Mouse (Mus musculus): ENCODE measurements around the gene Msantd2. TPM values are rescaled to one million over a fixed set of nuclear protein-coding genes. Genes with fewer than 3 reads are reported as not detected.

Msantd2 gene
- polyA plus RNA-seq, 1 experiment from 2014 or later = 50.7 TPM

- no peak overlapping the region for H3K9ac ChIP-seq
- H3K27ac ChIP-seq = no peak overlapping the region
- no peaks in the 10 kb centered on the region; the same call in 1 of the 2 replicates for H3K4me1 ChIP-seq
- no peaks in the 10 kb centered on the region for H3K9me3 ChIP-seq (replicated peaks)
- ATAC-seq (ENCODE audit: low FRiP score) = no peak
- WGBS = 83% methylated on average over 3 of the region's 3 CpGs
- H3K27me3 ChIP-seq = no peaks in the 10 kb centered on the region
- H3K36me3 ChIP-seq = peaks cover 8% of the 10 kb centered on the region; the same call in 1 of the 2 replicates
- no peak overlapping the region for H3K4me2 ChIP-seq (replicated peaks)
- no peak overlapping the region for H3K4me3 ChIP-seq
Measured at GRCm38 (mm10) chr9:37514456-37514855, 25.3 kb downstream of the Msantd2 start.

- no peak overlapping the region for H3K9ac ChIP-seq
- no peaks in the 10 kb centered on the region; the same call in 1 of the 2 replicates for H3K4me1 ChIP-seq
- WGBS = 89% methylated on average over 1 of the region's 1 CpGs
- no peaks in the 10 kb centered on the region for H3K27me3 ChIP-seq
- no peak overlapping the region for H3K27ac ChIP-seq
- no peaks in the 10 kb centered on the region for H3K9me3 ChIP-seq (replicated peaks)
- no peak for ATAC-seq (ENCODE audit: low FRiP score)
- H3K36me3 ChIP-seq = peaks cover 26% of the 10 kb centered on the region
- no peak overlapping the region for H3K4me3 ChIP-seq
- no peak overlapping the region for H3K4me2 ChIP-seq (replicated peaks)
Measured at GRCm38 (mm10) chr9:37517467-37517866, 28.3 kb downstream of the Msantd2 start.

- H3K4me3 ChIP-seq = no peak overlapping the region
- H3K36me3 ChIP-seq = peaks cover 37% of the 10 kb centered on the region
- no peak overlapping the region for H3K27ac ChIP-seq
- no peaks in the 10 kb centered on the region for H3K27me3 ChIP-seq
- H3K9me3 ChIP-seq (replicated peaks) = no peaks in the 10 kb centered on the region
- no peak for ATAC-seq (ENCODE audit: low FRiP score)
- WGBS = 93% methylated on average over 8 of the region's 8 CpGs
- H3K4me2 ChIP-seq (replicated peaks) = no peak overlapping the region
- no peaks in the 10 kb centered on the region; the same call in 1 of the 2 replicates for H3K4me1 ChIP-seq
- H3K9ac ChIP-seq = no peak overlapping the region
Measured at GRCm38 (mm10) chr9:37518991-37519390, 29.9 kb downstream of the Msantd2 start.

GRCm38 (mm10) chr9:37519995-37520394, 30.9 kb downstream of the Msantd2 start:
- no peak for ATAC-seq (ENCODE audit: low FRiP score)
- no peak overlapping the region for H3K4me3 ChIP-seq
- no peaks in the 10 kb centered on the region; the same call in 1 of the 2 replicates for H3K4me1 ChIP-seq
- 95% methylated on average over 2 of the region's 2 CpGs for WGBS
- H3K36me3 ChIP-seq = peaks cover 39% of the 10 kb centered on the region
- no peak overlapping the region for H3K27ac ChIP-seq
- no peaks in the 10 kb centered on the region for H3K9me3 ChIP-seq (replicated peaks)
- no peak overlapping the region for H3K4me2 ChIP-seq (replicated peaks)
- H3K27me3 ChIP-seq = peaks cover under 1% of the 10 kb centered on the region; the same call in 1 of the 2 replicates
- H3K9ac ChIP-seq = no peak overlapping the region

GRCm38 (mm10) chr9:37525461-37525860, 36.3 kb downstream of the Msantd2 start:
- H3K36me3 ChIP-seq = peaks cover 26% of the 10 kb centered on the region
- H3K4me1 ChIP-seq = peaks cover 17% of the 10 kb centered on the region
- no peak overlapping the region for H3K9ac ChIP-seq
- H3K27me3 ChIP-seq = peaks cover 55% of the 10 kb centered on the region
- H3K27ac ChIP-seq = no peak overlapping the region
- H3K4me2 ChIP-seq (replicated peaks) = no peak overlapping the region
- no peak for ATAC-seq (ENCODE audit: low FRiP score)
- WGBS = 94% methylated on average over 2 of the region's 2 CpGs
- H3K9me3 ChIP-seq (replicated peaks) = 0 out of 2 replicates have a peak, but pooled peaks cover 3% of the 10 kb centered on the region
- no peak overlapping the region for H3K4me3 ChIP-seq

GRCm38 (mm10) chr9:37526443-37527395, 37.6 kb downstream of the Msantd2 start:
- no peak overlapping the region for H3K27ac ChIP-seq
- H3K4me2 ChIP-seq (replicated peaks) = 0 out of 2 replicates have a peak overlapping the region, but pooled peaks have one; percentile 30
- H3K36me3 ChIP-seq = peaks cover 18% of the 10 kb centered on the region
- H3K4me1 ChIP-seq = peaks cover 27% of the 10 kb centered on the region
- H3K9me3 ChIP-seq (replicated peaks) = 0 out of 2 replicates have a peak, but pooled peaks cover 3% of the 10 kb centered on the region
- WGBS = 24% methylated on average over 21 of the region's 21 CpGs
- peak; percentile 14 for ATAC-seq (ENCODE audit: low FRiP score)
- 0 out of 2 replicates have a peak overlapping the region, but pooled peaks have one; percentile 4 for H3K4me3 ChIP-seq
- H3K9ac ChIP-seq = no peak overlapping the region
- H3K27me3 ChIP-seq = peaks cover 67% of the 10 kb centered on the region

- WGBS = 4% methylated on average over 41 of the region's 41 CpGs
- no peak within 1 kb of the TSS for H3K9ac ChIP-seq
- peaks cover 15% of the 10 kb centered on the region for H3K36me3 ChIP-seq
- no peak within 1 kb of the TSS for H3K27ac ChIP-seq
- H3K4me2 ChIP-seq (replicated peaks) = peak within 1 kb of the TSS; percentile 30; the same call in 1 of the 2 replicates
- H3K27me3 ChIP-seq = peaks cover 74% of the 10 kb centered on the region
- H3K9me3 ChIP-seq (replicated peaks) = 0 out of 2 replicates have a peak, but pooled peaks cover 3% of the 10 kb centered on the region
- peak; percentile 18 for ATAC-seq (ENCODE audit: low FRiP score)
- peak within 1 kb of the TSS; percentile 4; the same call in 1 of the 2 replicates for H3K4me3 ChIP-seq
- H3K4me1 ChIP-seq = peaks cover 27% of the 10 kb centered on the region
Measured at GRCm38 (mm10) chr9:37527396-37528224, 38.5 kb downstream of the Msantd2 start, which contains the start of gene Esam. Esam (plus strand) TSS chr9:37528078.

GRCm38 (mm10) chr9:37528225-37528970, 39.3 kb downstream of the Msantd2 start:
- 24% methylated on average over 9 of the region's 9 CpGs for WGBS
- peak overlapping the region; percentile 4; the same call in 1 of the 2 replicates for H3K4me3 ChIP-seq
- H3K27ac ChIP-seq = no peak overlapping the region
- H3K27me3 ChIP-seq = peaks cover 75% of the 10 kb centered on the region
- ATAC-seq (ENCODE audit: low FRiP score) = no peak
- H3K9ac ChIP-seq = no peak overlapping the region
- peaks cover 27% of the 10 kb centered on the region for H3K4me1 ChIP-seq
- 0 out of 2 replicates have a peak, but pooled peaks cover 3% of the 10 kb centered on the region for H3K9me3 ChIP-seq (replicated peaks)
- H3K36me3 ChIP-seq = peaks cover 7% of the 10 kb centered on the region
- H3K4me2 ChIP-seq (replicated peaks) = no peak overlapping the region

GRCm38 (mm10) chr9:37530031-37530887, 41.1 kb downstream of the Msantd2 start:
- Histone ChIP-seq H3K27me3 (peaks cover 79% of the 10 kb centered on the region), H3K36me3 (0 out of 2 replicates have a peak, but pooled peaks cover 3% of the 10 kb centered on the region), H3K4me2 (replicated peaks) (peak overlapping the region; percentile 60), H3K4me3 (peak overlapping the region; percentile 27), H3K9me3 (replicated peaks) (0 out of 2 replicates have a peak, but pooled peaks cover 3% of the 10 kb centered on the region), H3K4me1 (peaks cover 27% of the 10 kb centered on the region), H3K9ac (peak overlapping the region; percentile 46), H3K27ac (no peak overlapping the region)
- 1% methylated on average over 32 of the region's 32 CpGs for WGBS
- peak; percentile 57 for ATAC-seq (ENCODE audit: low FRiP score)

- peak overlapping the region; percentile 60 for H3K4me2 ChIP-seq (replicated peaks)
- H3K9ac ChIP-seq = 0 out of 2 replicates have a peak overlapping the region, but pooled peaks have one; percentile 24
- 2% methylated on average over 31 of the region's 31 CpGs for WGBS
- peak overlapping the region; percentile 27 for H3K4me3 ChIP-seq
- H3K36me3 ChIP-seq = no peaks in the 10 kb centered on the region
- H3K27ac ChIP-seq = no peak overlapping the region
- peaks cover 27% of the 10 kb centered on the region for H3K4me1 ChIP-seq
- peak; percentile 69 for ATAC-seq (ENCODE audit: low FRiP score)
- H3K9me3 ChIP-seq (replicated peaks) = 0 out of 2 replicates have a peak, but pooled peaks cover 2% of the 10 kb centered on the region
- peaks cover 70% of the 10 kb centered on the region for H3K27me3 ChIP-seq
Measured at GRCm38 (mm10) chr9:37530888-37531705, 42.0 kb downstream of the Msantd2 start.

Data from hindbrain, embryonic 12.5 days (tissue).